Mouse (Mus musculus): ENCODE measurements around the gene Sema5b. TPM values are rescaled to one million over a fixed set of nuclear protein-coding genes. Genes with fewer than 3 reads are reported as not detected.

Sema5b gene
- polyA plus RNA-seq, 1 experiment from 2014 or later: 15.1 TPM

GRCm38 (mm10) chr16:35633058-35633457, 92.1 kb downstream of the Sema5b start:
- 51% methylated on average over 2 of the region's 2 CpGs for WGBS
- H3K36me3 ChIP-seq (ENCODE audit: control insufficient read depth, insufficient read depth, low read length): no peaks in the 10 kb centered on the region
- H3K9ac ChIP-seq (ENCODE audit: low read depth, low read length): no peak overlapping the region
- no peaks in the 10 kb centered on the region for H3K27me3 ChIP-seq (replicated peaks; ENCODE audit: control insufficient read depth, insufficient read depth, low read length)
- no peak overlapping the region for H3K4me3 ChIP-seq (ENCODE audit: low read length)
- peaks cover 11% of the 10 kb centered on the region for H3K4me1 ChIP-seq (ENCODE audit: control insufficient read depth, insufficient read depth, low read depth, low read length)
- no peak for ATAC-seq
- no peaks in the 10 kb centered on the region for H3K9me3 ChIP-seq (ENCODE audit: control insufficient read depth, low read length)
- H3K27ac ChIP-seq (ENCODE audit: low read depth, low read length): no peak overlapping the region
- no peak overlapping the region for H3K4me2 ChIP-seq (ENCODE audit: low read length)

GRCm38 (mm10) chr16:35634971-35635370, 94.0 kb downstream of the Sema5b start:
- H3K27ac ChIP-seq (ENCODE audit: low read depth, low read length): no peak overlapping the region
- no peaks in the 10 kb centered on the region for H3K36me3 ChIP-seq (ENCODE audit: control insufficient read depth, insufficient read depth, low read length)
- 64% methylated on average over 4 of the region's 4 CpGs for WGBS

GRCm38 (mm10) chr16:35639505-35639904, 98.6 kb downstream of the Sema5b start:
- Histone ChIP-seq H3K4me2 (ENCODE audit: low read length) (no peak overlapping the region), H3K4me1 (ENCODE audit: control insufficient read depth, insufficient read depth, low read depth, low read length) (no peaks in the 10 kb centered on the region), H3K27me3 (replicated peaks; ENCODE audit: control insufficient read depth, insufficient read depth, low read length) (no peaks in the 10 kb centered on the region), H3K9me3 (ENCODE audit: control insufficient read depth, low read length) (no peaks in the 10 kb centered on the region), H3K27ac (ENCODE audit: low read depth, low read length) (no peak overlapping the region), H3K4me3 (ENCODE audit: low read length) (no peak overlapping the region), H3K9ac (ENCODE audit: low read depth, low read length) (no peak overlapping the region), H3K36me3 (ENCODE audit: control insufficient read depth, insufficient read depth, low read length) (no peaks in the 10 kb centered on the region)
- ATAC-seq: no peak
- 82% methylated on average over 3 of the region's 3 CpGs for WGBS

More at GRCm38 (mm10) chr16:35634971-35635370, 94.0 kb downstream of the Sema5b start:
- ATAC-seq: no peak
- H3K27me3 ChIP-seq (replicated peaks; ENCODE audit: control insufficient read depth, insufficient read depth, low read length): no peaks in the 10 kb centered on the region
- H3K4me3 ChIP-seq (ENCODE audit: low read length): no peak overlapping the region
- H3K9ac ChIP-seq (ENCODE audit: low read depth, low read length): no peak overlapping the region
- H3K4me2 ChIP-seq (ENCODE audit: low read length): no peak overlapping the region
- no peaks in the 10 kb centered on the region for H3K9me3 ChIP-seq (ENCODE audit: control insufficient read depth, low read length)
- H3K4me1 ChIP-seq (ENCODE audit: control insufficient read depth, insufficient read depth, low read depth, low read length): peaks cover 11% of the 10 kb centered on the region

GRCm38 (mm10) chr16:35648862-35649261, 107.9 kb downstream of the Sema5b start:
- ATAC-seq: no peak

GRCm38 (mm10) chr16:35652206-35652605, 111.3 kb downstream of the Sema5b start:
- peaks cover 4% of the 10 kb centered on the region; the same call in 1 of the 2 replicates for H3K4me1 ChIP-seq (ENCODE audit: control insufficient read depth, insufficient read depth, low read depth, low read length)
- H3K9me3 ChIP-seq (ENCODE audit: control insufficient read depth, low read length): no peaks in the 10 kb centered on the region
- H3K27me3 ChIP-seq (replicated peaks; ENCODE audit: control insufficient read depth, insufficient read depth, low read length): no peaks in the 10 kb centered on the region
- H3K27ac ChIP-seq (ENCODE audit: low read depth, low read length): no peak overlapping the region
- ATAC-seq: peak; percentile 83
- H3K9ac ChIP-seq (ENCODE audit: low read depth, low read length): no peak overlapping the region
- WGBS: 44% methylated on average over 6 of the region's 6 CpGs
- H3K4me2 ChIP-seq (ENCODE audit: low read length): no peak overlapping the region
- no peak overlapping the region for H3K4me3 ChIP-seq (ENCODE audit: low read length)
- H3K36me3 ChIP-seq (ENCODE audit: control insufficient read depth, insufficient read depth, low read length): no peaks in the 10 kb centered on the region

More at GRCm38 (mm10) chr16:35648862-35649261, 107.9 kb downstream of the Sema5b start:
- Histone ChIP-seq H3K36me3 (ENCODE audit: control insufficient read depth, insufficient read depth, low read length) (no peaks in the 10 kb centered on the region), H3K4me1 (ENCODE audit: control insufficient read depth, insufficient read depth, low read depth, low read length) (peaks cover 4% of the 10 kb centered on the region; the same call in 1 of the 2 replicates), H3K9me3 (ENCODE audit: control insufficient read depth, low read length) (no peaks in the 10 kb centered on the region), H3K9ac (ENCODE audit: low read depth, low read length) (no peak overlapping the region), H3K27ac (ENCODE audit: low read depth, low read length) (no peak overlapping the region), H3K27me3 (replicated peaks; ENCODE audit: control insufficient read depth, insufficient read depth, low read length) (no peaks in the 10 kb centered on the region), H3K4me2 (ENCODE audit: low read length) (no peak overlapping the region), H3K4me3 (ENCODE audit: low read length) (no peak overlapping the region)
- WGBS: 76% methylated on average over 4 of the region's 4 CpGs

- no peak overlapping the region for H3K9ac ChIP-seq (ENCODE audit: low read depth, low read length)
- no peak overlapping the region for H3K4me3 ChIP-seq (ENCODE audit: low read length)
- peaks cover 4% of the 10 kb centered on the region; the same call in 1 of the 2 replicates for H3K4me1 ChIP-seq (ENCODE audit: control insufficient read depth, insufficient read depth, low read depth, low read length)
- no peaks in the 10 kb centered on the region for H3K9me3 ChIP-seq (ENCODE audit: control insufficient read depth, low read length)
- H3K27ac ChIP-seq (ENCODE audit: low read depth, low read length): no peak overlapping the region
- H3K27me3 ChIP-seq (replicated peaks; ENCODE audit: control insufficient read depth, insufficient read depth, low read length): no peaks in the 10 kb centered on the region
- no peaks in the 10 kb centered on the region for H3K36me3 ChIP-seq (ENCODE audit: control insufficient read depth, insufficient read depth, low read length)
- WGBS: 90% methylated on average over 3 of the region's 3 CpGs
- H3K4me2 ChIP-seq (ENCODE audit: low read length): no peak overlapping the region
- ATAC-seq: no peak
Measured at GRCm38 (mm10) chr16:35652706-35653105, 111.8 kb downstream of the Sema5b start.

- 75% methylated on average over 5 of the region's 5 CpGs for WGBS
- ATAC-seq: no peak
Measured at GRCm38 (mm10) chr16:35653951-35654350, 113.0 kb downstream of the Sema5b start.

GRCm38 (mm10) chr16:35660222-35660621, 119.3 kb downstream of the Sema5b start:
- peak overlapping the region; percentile 15 for H3K4me3 ChIP-seq (ENCODE audit: low read length)
- no peak overlapping the region for H3K27ac ChIP-seq (ENCODE audit: low read depth, low read length)
- no peaks in the 10 kb centered on the region for H3K4me1 ChIP-seq (ENCODE audit: control insufficient read depth, insufficient read depth, low read depth, low read length)
- ATAC-seq: no peak
- peak overlapping the region; percentile 44 for H3K4me2 ChIP-seq (ENCODE audit: low read length)
- no peaks in the 10 kb centered on the region for H3K9me3 ChIP-seq (ENCODE audit: control insufficient read depth, low read length)
- 30% methylated on average over 30 of the region's 36 CpGs for WGBS
- H3K27me3 ChIP-seq (replicated peaks; ENCODE audit: control insufficient read depth, insufficient read depth, low read length): no peaks in the 10 kb centered on the region
- peaks cover 6% of the 10 kb centered on the region; the same call in 1 of the 2 replicates for H3K36me3 ChIP-seq (ENCODE audit: control insufficient read depth, insufficient read depth, low read length)
- H3K9ac ChIP-seq (ENCODE audit: low read depth, low read length): 0 out of 2 replicates have a peak overlapping the region, but pooled peaks have one; percentile 11

More at GRCm38 (mm10) chr16:35653951-35654350, 113.0 kb downstream of the Sema5b start:
- Histone ChIP-seq H3K4me3 (ENCODE audit: low read length) (no peak overlapping the region), H3K4me2 (ENCODE audit: low read length) (no peak overlapping the region), H3K27me3 (replicated peaks; ENCODE audit: control insufficient read depth, insufficient read depth, low read length) (no peaks in the 10 kb centered on the region), H3K9ac (ENCODE audit: low read depth, low read length) (no peak overlapping the region), H3K4me1 (ENCODE audit: control insufficient read depth, insufficient read depth, low read depth, low read length) (peaks cover 4% of the 10 kb centered on the region; the same call in 1 of the 2 replicates), H3K36me3 (ENCODE audit: control insufficient read depth, insufficient read depth, low read length) (no peaks in the 10 kb centered on the region), H3K27ac (ENCODE audit: low read depth, low read length) (no peak overlapping the region), H3K9me3 (ENCODE audit: control insufficient read depth, low read length) (no peaks in the 10 kb centered on the region)

GRCm38 (mm10) chr16:35663831-35664414, 123.0 kb downstream of the Sema5b start:
- peak; percentile 38; the same call in 1 of the 2 replicates for ATAC-seq
- Histone ChIP-seq H3K27me3 (replicated peaks; ENCODE audit: control insufficient read depth, insufficient read depth, low read length) (no peaks in the 10 kb centered on the region), H3K9me3 (ENCODE audit: control insufficient read depth, low read length) (no peaks in the 10 kb centered on the region), H3K4me1 (ENCODE audit: control insufficient read depth, insufficient read depth, low read depth, low read length) (no peaks in the 10 kb centered on the region), H3K4me3 (ENCODE audit: low read length) (no peak overlapping the region), H3K27ac (ENCODE audit: low read depth, low read length) (no peak overlapping the region), H3K9ac (ENCODE audit: low read depth, low read length) (no peak overlapping the region), H3K4me2 (ENCODE audit: low read length) (no peak overlapping the region), H3K36me3 (ENCODE audit: control insufficient read depth, insufficient read depth, low read length) (peaks cover 6% of the 10 kb centered on the region; the same call in 1 of the 2 replicates)
- 79% methylated on average over 9 of the region's 9 CpGs for WGBS
